Mouse (Mus musculus): ENCODE measurements around the gene Krtap19-4.

DNA sequence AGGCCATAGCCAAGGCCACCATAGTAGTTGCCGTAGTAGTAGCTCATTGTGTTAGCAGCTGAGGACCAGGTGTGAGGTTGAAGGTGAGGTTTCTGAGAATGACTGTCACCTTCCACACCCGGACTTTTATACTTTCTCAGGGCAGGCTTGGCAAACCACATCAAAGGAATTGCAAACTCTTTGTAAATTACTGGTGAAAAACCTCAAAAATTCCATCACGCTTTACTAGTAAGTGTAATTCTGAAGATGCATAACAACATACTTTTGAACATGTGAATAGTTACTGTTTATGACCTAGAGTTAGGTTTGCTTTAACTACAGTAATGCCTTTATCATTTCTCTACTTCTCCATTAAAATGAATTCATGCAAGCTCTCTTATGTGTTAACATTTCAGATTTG, 47.3 kb upstream of the Krtap19-4 start, which contains the start of gene Krtap19-9b:
- TF ChIP-seq CTCF (IDR thresholded peaks at IDR 0.05; ENCODE audit: low read depth, low read length) = no peak
- no peak for TF ChIP-seq TAL1 (conservative IDR thresholded peaks at IDR 0.05; ENCODE audit: low read depth, low read length)
